ENCODE assay signal across 8 mouse cellular contexts in the genomic region with DNA sequence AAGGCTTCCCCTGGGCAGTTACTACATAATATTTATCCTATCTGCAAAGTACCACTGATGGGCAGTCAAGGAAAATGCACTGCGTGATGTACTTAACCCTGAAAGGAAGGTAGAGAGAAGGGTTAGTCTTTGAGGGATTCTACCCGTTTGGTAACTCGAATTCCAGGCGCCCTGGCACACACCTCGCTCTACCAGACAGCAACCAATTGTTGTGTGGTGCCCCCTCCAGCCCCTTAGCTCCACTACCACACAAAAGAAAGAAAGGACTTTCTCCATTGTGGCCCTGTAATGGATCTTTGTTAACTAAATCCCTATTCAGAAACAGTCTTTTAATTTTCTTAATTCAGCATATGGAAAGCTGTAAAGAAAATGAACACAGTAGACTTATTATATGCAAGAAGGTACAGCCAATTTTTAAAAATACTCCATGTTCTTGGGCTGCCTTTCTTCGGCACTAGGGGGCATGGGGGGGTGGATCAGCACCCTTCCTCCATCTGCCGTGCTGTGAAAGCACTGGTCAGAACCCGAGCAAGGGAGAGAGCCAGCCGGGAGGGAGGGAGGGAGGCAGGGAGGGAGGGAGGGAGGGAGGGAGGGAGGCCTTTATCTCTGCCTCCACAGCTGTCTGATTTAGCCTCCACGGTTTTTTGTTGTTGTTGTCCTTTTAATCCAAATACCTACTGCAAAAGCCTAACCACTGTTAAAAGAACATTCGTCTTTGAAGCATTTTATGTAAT. TPM values are rescaled to one million over a fixed set of nuclear protein-coding genes. Genes with fewer than 3 reads are reported as not detected.
DNase-seq lines count a peak whose midpoint lies in the region; ATAC-seq and TF ChIP-seq lines count a peak whose summit lies in the region.

No protein-coding gene starts in this region.

- no peaks in the 10 kb centered on the region for H3K36me3 ChIP-seq in embryonic facial prominence, embryonic 14.5 days (ENCODE audit: control insufficient read depth, insufficient read depth, low read length)
- peaks cover 4% of the 10 kb centered on the region for H3K36me3 ChIP-seq in heart, embryonic 13.5 days
- H3K36me3 ChIP-seq in lung, postnatal 0 days (ENCODE audit: insufficient read depth, low read length): no peaks in the 10 kb centered on the region

- peak; percentile 70 for TF ChIP-seq CTCF in lung, postnatal 0 days (IDR thresholded peaks at IDR 0.05)

- TF ChIP-seq EP300 in lung, postnatal 0 days (IDR thresholded peaks at IDR 0.05): no peak

- no peak for ATAC-seq in embryonic facial prominence, embryonic 14.5 days (ENCODE audit: low read depth)
- peak; percentile 17; the same call in 1 of the 2 replicates for ATAC-seq in heart, embryonic 13.5 days (ENCODE audit: extremely low read depth, insufficient number of reproducible peaks, low FRiP score, low TSS enrichment)
- no peak for ATAC-seq in lung, postnatal 0 days
- peak; percentile 38; the same call in 1 of the 2 replicates for ATAC-seq in neutrophil, adult 5-6 weeks (ENCODE audit: extremely low read depth, insufficient number of reproducible peaks, low FRiP score, poor library complexity, severe bottlenecking)

- peak overlapping the region; percentile 91 for H3K4me2 ChIP-seq in embryonic facial prominence, embryonic 14.5 days (ENCODE audit: low read depth, low read length)
- H3K4me2 ChIP-seq in heart, embryonic 13.5 days: peak overlapping the region; percentile 98
- peak overlapping the region; percentile 82 for H3K4me2 ChIP-seq in lung, postnatal 0 days (replicated peaks; ENCODE audit: low read depth, low read length)

- no peaks in the 10 kb centered on the region for H3K27me3 ChIP-seq in embryonic facial prominence, embryonic 14.5 days (replicated peaks; ENCODE audit: control insufficient read depth, insufficient read depth, low read length)
- H3K27me3 ChIP-seq in heart, embryonic 13.5 days (replicated peaks): no peaks in the 10 kb centered on the region
- no peaks in the 10 kb centered on the region for H3K27me3 ChIP-seq in lung, postnatal 0 days (replicated peaks; ENCODE audit: insufficient read depth, low read length)

- peaks cover 11% of the 10 kb centered on the region; the same call in 1 of the 2 replicates for H3K4me1 ChIP-seq in embryonic facial prominence, embryonic 14.5 days (ENCODE audit: control insufficient read depth, insufficient read depth, low read length)
- H3K4me1 ChIP-seq in heart, embryonic 13.5 days: peaks cover 53% of the 10 kb centered on the region
- 0 out of 2 replicates have a peak, but pooled peaks cover 3% of the 10 kb centered on the region for H3K4me1 ChIP-seq in lung, postnatal 0 days (ENCODE audit: insufficient read depth, low read depth, low read length)

- peak overlapping the region; percentile 90 for H3K4me3 ChIP-seq in embryonic facial prominence, embryonic 14.5 days (ENCODE audit: low read depth, low read length)
- peak overlapping the region; percentile 73 for H3K4me3 ChIP-seq in heart, embryonic 13.5 days
- H3K4me3 ChIP-seq in lung, postnatal 0 days (ENCODE audit: low read depth, low read length): peak overlapping the region; percentile 89; the same call in 1 of the 2 replicates

- WGBS in embryonic facial prominence, embryonic 14.5 days: 22% methylated on average over 10 of the region's 11 CpGs
- WGBS in heart, embryonic 13.5 days: 31% methylated on average over 9 of the region's 11 CpGs
- 30% methylated on average over 10 of the region's 11 CpGs for WGBS in lung, postnatal 0 days

- H3K9me3 ChIP-seq in embryonic facial prominence, embryonic 14.5 days (ENCODE audit: control insufficient read depth, low read length): no peaks in the 10 kb centered on the region
- H3K9me3 ChIP-seq in heart, embryonic 13.5 days: no peaks in the 10 kb centered on the region
- no peaks in the 10 kb centered on the region for H3K9me3 ChIP-seq in lung, postnatal 0 days (ENCODE audit: low read length)

- H3K27ac ChIP-seq in embryonic facial prominence, embryonic 14.5 days (replicated peaks; ENCODE audit: low read depth, low read length): 0 out of 2 replicates have a peak overlapping the region, but pooled peaks have one; percentile 98
- peak overlapping the region; percentile 99 for H3K27ac ChIP-seq in heart, embryonic 13.5 days (replicated peaks)
- peak overlapping the region; percentile 97; the same call in 1 of the 2 replicates for H3K27ac ChIP-seq in lung, postnatal 0 days (ENCODE audit: low read length)

- H3K9ac ChIP-seq in embryonic facial prominence, embryonic 14.5 days (ENCODE audit: low read depth, low read length): no peak overlapping the region; the same call in 1 of the 2 replicates
- peak overlapping the region; percentile 99 for H3K9ac ChIP-seq in heart, embryonic 13.5 days
- H3K9ac ChIP-seq in lung, postnatal 0 days (replicated peaks; ENCODE audit: low read depth): no peak overlapping the region

- peak; percentile 50 for DNase-seq in CD4-positive helper T cell, adult 2 months (ENCODE audit: low read depth, low spot score)
- DNase-seq in adrenal gland, postnatal 25 days: peak; percentile 47
- peak; percentile 81 for DNase-seq in embryonic facial prominence, embryonic 14.5 days (ENCODE audit: low spot score)
- DNase-seq in kidney, postnatal 10 days: peak; percentile 78
- DNase-seq in lung, postnatal 0 days (ENCODE audit: low spot score): peak; percentile 81
- DNase-seq in thymus, postnatal 0 days (ENCODE audit: low spot score): peak; percentile 52

RNA-seq across cellular contexts. Expression of a gene that starts 3.3 kb away (rescaled TPM):
- total RNA-seq in adrenal gland, postnatal 25 days (2021): 70.0 and 79.4 TPM in 2 replicates
- polyA plus RNA-seq in embryonic facial prominence, embryonic 14.5 days (2014; fragmentation: Nextera tagmentation; extraction: Ambion mirVana): 9.4 and 12.5 TPM in 2 replicates
- polyA plus RNA-seq in heart, embryonic 13.5 days (2015; fragmentation: Nextera tagmentation; extraction: Ambion mirVana): 5.1 and 6.6 TPM in 2 replicates
- 5.7 and 8.8 TPM in 2 replicates for polyA plus RNA-seq in lung, postnatal 0 days (2015; fragmentation: Nextera tagmentation; extraction: Ambion mirVana)
- 40.5 and 54.9 TPM in 2 replicates for total RNA-seq in neutrophil, adult 5-6 weeks (2017)
- 5.8 and 9.3 TPM in 2 replicates for polyA plus RNA-seq in thymus, postnatal 0 days (2015; fragmentation: Nextera tagmentation; extraction: Ambion mirVana)

Comparison
In these comparisons a context has a peak if more than half of its experiments do, and no peak if none do; other contexts are left out.
1. ATAC-seq: peak in heart, embryonic 13.5 days (single experiment) and neutrophil, adult 5-6 weeks (single experiment); none in embryonic facial prominence, embryonic 14.5 days (single experiment) and lung, postnatal 0 days (single experiment).
2. Peak in every context shown above with its lines, with median percentiles within 50 percentile points of each other: DNase-seq, H3K27ac ChIP-seq, H3K4me2 ChIP-seq and H3K4me3 ChIP-seq.